ENCODE assay signal across 9 mouse cellular contexts in genomic region chr17:71552901-71553300, GRCm38 (mm10). TPM values are rescaled to one million over a fixed set of nuclear protein-coding genes. Genes with fewer than 3 reads are reported as not detected.
DNase-seq lines count a peak whose midpoint lies in the region; ATAC-seq and TF ChIP-seq lines count a peak whose summit lies in the region.
"Had no signal": no experiment of that assay in that cellular context is flagged by ENCODE, and none has a peak within 500 bp of the region (broad histone marks: within the 10 kb centered on the region; RNA-seq: fewer than 3 reads in every experiment).

No protein-coding gene starts in this region.

- no peak for TF ChIP-seq CTCF in lung, adult 2 months (IDR thresholded peaks at IDR 0.05; ENCODE audit: insufficient read depth, low read length)

- 10% methylated on average over 11 of the region's 11 CpGs for WGBS in lung, adult 2 months
- 9% methylated on average over 11 of the region's 11 CpGs for WGBS in embryonic facial prominence, embryonic 13.5 days
- 11% methylated on average over 11 of the region's 11 CpGs for WGBS in intestine, embryonic 15.5 days
- 13% methylated on average over 11 of the region's 11 CpGs for WGBS in midbrain, embryonic 13.5 days

- intact Hi-C loops in left cerebral cortex, postnatal 10 days (cut with DNase I): loop anchor here (5.0 kb wide), 1 partner anchor 1229 kb away; no protein-coding TSS in a partner anchor

- H3K9me3 ChIP-seq in embryonic facial prominence, embryonic 13.5 days: no peaks in the 10 kb centered on the region
- no peaks in the 10 kb centered on the region for H3K9me3 ChIP-seq in intestine, embryonic 15.5 days
- no peaks in the 10 kb centered on the region for H3K9me3 ChIP-seq in midbrain, embryonic 13.5 days

- no peaks in the 10 kb centered on the region for H3K4me1 ChIP-seq in lung, adult 2 months (ENCODE audit: control insufficient read depth, insufficient read depth, low read length)
- peaks cover 8% of the 10 kb centered on the region; the same call in 1 of the 2 replicates for H3K4me1 ChIP-seq in embryonic facial prominence, embryonic 13.5 days
- peaks cover 3% of the 10 kb centered on the region for H3K4me1 ChIP-seq in intestine, embryonic 15.5 days (replicated peaks)
- H3K4me1 ChIP-seq in midbrain, embryonic 13.5 days (replicated peaks): peaks cover 8% of the 10 kb centered on the region

- H3K4me3 ChIP-seq in lung, adult 2 months (replicated peaks; ENCODE audit: extremely low read depth, low read depth, low read length): no peak overlapping the region
- H3K4me3 ChIP-seq in embryonic facial prominence, embryonic 13.5 days: peak overlapping the region; percentile 77
- H3K4me3 ChIP-seq in intestine, embryonic 15.5 days (replicated peaks): no peak overlapping the region
- H3K4me3 ChIP-seq in midbrain, embryonic 13.5 days (replicated peaks): peak overlapping the region; percentile 79; the same call in 1 of the 2 replicates

- H3K27me3 ChIP-seq in embryonic facial prominence, embryonic 13.5 days: peaks cover 39% of the 10 kb centered on the region
- H3K27me3 ChIP-seq in intestine, embryonic 15.5 days (replicated peaks): peaks cover 4% of the 10 kb centered on the region; the same call in 1 of the 2 replicates
- peaks cover 30% of the 10 kb centered on the region for H3K27me3 ChIP-seq in midbrain, embryonic 13.5 days

- DNase-seq in lung, adult 2 months: peak; percentile 5
- no peak for DNase-seq in lung, postnatal 25 days (ENCODE audit: low spot score)
- no peak for DNase-seq in frontal cortex, adult 2 months (ENCODE audit: extremely low spot score in 1 of 2, low spot score in 1 of 2)
- DNase-seq in left cerebral cortex, postnatal 10 days (ENCODE audit: extremely low spot score in 1 of 2, low spot score in 2 of 2): no peak

- peak overlapping the region; percentile 95 for H3K4me2 ChIP-seq in embryonic facial prominence, embryonic 13.5 days
- H3K4me2 ChIP-seq in intestine, embryonic 15.5 days (replicated peaks): peak overlapping the region; percentile 97
- H3K4me2 ChIP-seq in midbrain, embryonic 13.5 days (replicated peaks): peak overlapping the region; percentile 97

- TF ChIP-seq POLR2A in lung, adult 2 months (IDR thresholded peaks at IDR 0.05; ENCODE audit: borderline replicate concordance, extremely low read depth, low read depth, low read length): no peak

- no peaks in the 10 kb centered on the region for H3K36me3 ChIP-seq in embryonic facial prominence, embryonic 13.5 days
- no peaks in the 10 kb centered on the region for H3K36me3 ChIP-seq in intestine, embryonic 15.5 days
- H3K36me3 ChIP-seq in midbrain, embryonic 13.5 days: no peaks in the 10 kb centered on the region

- no peak overlapping the region for H3K27ac ChIP-seq in embryonic facial prominence, embryonic 13.5 days
- no peak overlapping the region for H3K27ac ChIP-seq in intestine, embryonic 15.5 days
- H3K27ac ChIP-seq in midbrain, embryonic 13.5 days: no peak overlapping the region
- H3K27ac ChIP-seq: macrophage had no signal

- no peak overlapping the region for H3K9ac ChIP-seq in embryonic facial prominence, embryonic 13.5 days
- H3K9ac ChIP-seq in intestine, embryonic 15.5 days: no peak overlapping the region
- H3K9ac ChIP-seq in midbrain, embryonic 13.5 days (replicated peaks): no peak overlapping the region; the same call in 1 of the 2 replicates

- no peak for ATAC-seq in embryonic facial prominence, embryonic 13.5 days (ENCODE audit: insufficient number of reproducible peaks, insufficient read depth, low FRiP score, low TSS enrichment, low read depth)
- ATAC-seq in intestine, embryonic 15.5 days: no peak
- ATAC-seq in midbrain, embryonic 13.5 days: no peak
- ATAC-seq in activated CD4-positive, CD25-positive, alpha-beta regulatory T cell, adult 4 months: no peak

RNA-seq across cellular contexts. Expression of gene Spdya, which starts 1.0 kb away (rescaled TPM):
- polyA plus RNA-seq in lung, adult 2 months (2012; rRNA removed): 0.12 TPM in 1 of 2 replicates, not detected in the other
- polyA plus RNA-seq in embryonic facial prominence, embryonic 13.5 days (2015; fragmentation: Nextera tagmentation; extraction: Ambion mirVana): 0.89 and 1.2 TPM in 2 replicates
- 0.48 and 0.64 TPM in 2 replicates for polyA plus RNA-seq in intestine, embryonic 15.5 days (2015; fragmentation: Nextera tagmentation; extraction: Ambion mirVana)
- 1.0 and 1.2 TPM in 2 replicates for polyA plus RNA-seq in midbrain, embryonic 13.5 days (2015; fragmentation: Nextera tagmentation; extraction: Ambion mirVana)
- under 1 TPM; 0.54 to 0.93 TPM for polyA plus RNA-seq in activated CD4-positive, CD25-positive, alpha-beta regulatory T cell, adult 4 months (2017; shearing (Covaris generic))
- polyA plus RNA-seq in frontal cortex, adult 2 months (2012; rRNA removed): 1.5 and 1.8 TPM in 2 replicates
- 1 to 10 TPM; 1.6 TPM for total RNA-seq in left cerebral cortex, postnatal 10 days (2021)

RNA-seq across cellular contexts. Expression of gene Ndc80, which starts 26.2 kb away (rescaled TPM):
- polyA plus RNA-seq in lung, adult 2 months (2012; rRNA removed): 0.12 and 0.14 TPM in 2 replicates
- polyA plus RNA-seq in embryonic facial prominence, embryonic 13.5 days (2015; fragmentation: Nextera tagmentation; extraction: Ambion mirVana): 46.1 and 48.7 TPM in 2 replicates
- 36.5 and 40.5 TPM in 2 replicates for polyA plus RNA-seq in intestine, embryonic 15.5 days (2015; fragmentation: Nextera tagmentation; extraction: Ambion mirVana)
- 19.7 and 20.0 TPM in 2 replicates for polyA plus RNA-seq in midbrain, embryonic 13.5 days (2015; fragmentation: Nextera tagmentation; extraction: Ambion mirVana)
- polyA plus RNA-seq in activated CD4-positive, CD25-positive, alpha-beta regulatory T cell, adult 4 months (2017; shearing (Covaris generic)): 10 to 100 TPM; 23.7 to 24.7 TPM
- polyA plus RNA-seq in frontal cortex, adult 2 months (2012; rRNA removed): 0.36 and 0.48 TPM in 2 replicates
- total RNA-seq in left cerebral cortex, postnatal 10 days (2021): 1 to 10 TPM; 1.7 to 2.0 TPM

Comparison
In these comparisons a context has a peak if more than half of its experiments do, and no peak if none do; other contexts are left out.
1. H3K4me3 ChIP-seq: peak in embryonic facial prominence, embryonic 13.5 days (single experiment) and midbrain, embryonic 13.5 days (single experiment); none in lung, adult 2 months (single experiment) and intestine, embryonic 15.5 days (single experiment).
2. RNA of gene Ndc80, which starts 26.2 kb away (polyA plus RNA-seq): 46.1 to 48.7 TPM in embryonic facial prominence, embryonic 13.5 days, 36.5 to 40.5 TPM in intestine, embryonic 15.5 days, 23.7 to 24.7 TPM in activated CD4-positive, CD25-positive, alpha-beta regulatory T cell, adult 4 months and 19.7 to 20.0 TPM in midbrain, embryonic 13.5 days; 0.36 to 0.48 TPM in frontal cortex, adult 2 months and 0.12 to 0.14 TPM in lung, adult 2 months; every median in the first group is over 10 times any median in the second.
3. Peak in every context shown above with its lines, with median percentiles within 50 percentile points of each other: H3K4me2 ChIP-seq.